Mouse (Mus musculus) adrenal gland, adult 18-20 months (tissue): ENCODE results near the gene Klhl10. TPM values are rescaled to one million over a fixed set of nuclear protein-coding genes. Genes with fewer than 3 reads are reported as not detected.

Experiments
- microRNA-seq, 2 experiments: library from miRNA; unstranded; fragments of <30 nt; microRNA quantifications; one replicate each; pipeline ENCODE4 v1.2.0; 2021; ENCODE audit warnings: borderline number of aligned reads in 2 of 2
- total RNA-seq, 2 experiments: library from RNA; stranded (reverse); gene quantifications; 1 replicate in 1 of 2; 2 replicates in 1 of 2; pipeline ENCODE4 v1.2.3; 2021

The Klhl10 gene
- total RNA-seq, 2 experiments from 2014 or later: 0.67 to 0.96 TPM

Small RNA genes lying within 50 kb of the gene (microRNA-seq; reads per million reads assigned to microRNA genes)
- gene Gm27374 (0 reads per million in 2 experiments), gene Mir7116 (0 reads per million in 2 experiments)

Other genes starting within 250 kb of the Klhl10 start
- not detected for gene Krt9, start 248.7 kb upstream of the Klhl10 start, total RNA-seq
- under 1 TPM in 1 of 2 experiments, not detected in 1; 0.54 TPM for gene Krt14, start 234.4 kb upstream of the Klhl10 start, total RNA-seq
- gene Krt16, start 193.0 kb upstream of the Klhl10 start, total RNA-seq: not detected
- not detected for gene Krt17, start 180.9 kb upstream of the Klhl10 start, total RNA-seq
- gene Krt42, start 172.0 kb upstream of the Klhl10 start, total RNA-seq: not detected
- 1,000 to 10,000 TPM; 1,436 to 1,462 TPM for gene Eif1, start 122.0 kb upstream of the Klhl10 start, total RNA-seq
- gene Gast, start 107.5 kb upstream of the Klhl10 start, total RNA-seq: not detected
- 10 to 100 TPM; 46.9 to 49.7 TPM for gene Hap1, start 85.8 kb upstream of the Klhl10 start, total RNA-seq
- 10 to 100 TPM; 55.3 to 64.5 TPM for gene Jup, start 44.2 kb upstream of the Klhl10 start, total RNA-seq
- 10 to 100 TPM; 26.3 to 33.5 TPM for gene P3h4, start 27.1 kb upstream of the Klhl10 start, total RNA-seq
- 10 to 100 TPM; 13.4 to 19.0 TPM for gene Fkbp10, start 26.2 kb upstream of the Klhl10 start, total RNA-seq
- 10 to 100 TPM; 45.6 to 50.0 TPM for gene Nt5c3b, start 109 bp upstream of the Klhl10 start, total RNA-seq
- gene Klhl11, start 30.8 kb downstream of the Klhl10 start, total RNA-seq: 10 to 100 TPM; 51.5 to 58.3 TPM
- gene Acly, start 86.1 kb downstream of the Klhl10 start, total RNA-seq: 1,000 to 10,000 TPM; 1,875 to 2,782 TPM
- gene Ttc25, start 103.7 kb downstream of the Klhl10 start, total RNA-seq: 10 to 100 TPM in 1 of 2 experiments, 1 to 10 TPM in 1; 8.8 to 18.8 TPM
- 10 to 100 TPM; 33.2 to 40.6 TPM for gene Cnp, start 133.0 kb downstream of the Klhl10 start, total RNA-seq
- 10 to 100 TPM; 31.2 to 31.8 TPM for gene Nkiras2, start 177.3 kb downstream of the Klhl10 start, total RNA-seq
- gene Dnajc7, start 178.3 kb downstream of the Klhl10 start, total RNA-seq: 100 to 1,000 TPM; 210 to 238 TPM